Mouse (Mus musculus) neural tube, embryonic 11.5 days (tissue): ENCODE results near the gene Dennd4c. TPM values are rescaled to one million over a fixed set of nuclear protein-coding genes. Genes with fewer than 3 reads are reported as not detected.

Experiments used
- ATAC-seq: fragments of 200-750 bp; cut with Nextera tagmentation; 2 replicates; pipeline ENCODE4 v1.8.0; 2017; ENCODE audit warnings: moderate number of reproducible peaks, mild to moderate bottlenecking, moderate TSS enrichment, moderate library complexity; ENCODE audit not compliant: insufficient read depth, low FRiP score, low TSS enrichment
- DNase-seq: peaks from one replicate; pipeline ENCODE4 v3.0.0-alpha.2; 2015; ENCODE audit warnings: low spot score
- H3K27ac ChIP-seq: fragments of 300-500 bp; sonication (generic); 2 replicates; pipeline ENCODE4 v1.5.1; 2014; ENCODE audit warnings: low read depth, mild to moderate bottlenecking, low read length
- H3K27me3 ChIP-seq: fragments of 300-500 bp; sonication (generic); 2 replicates; pipeline ENCODE4 v1.6.1; 2014; ENCODE audit warnings: mild to moderate bottlenecking, low read length, mixed read lengths; ENCODE audit not compliant: control insufficient read depth, insufficient read depth
- H3K36me3 ChIP-seq: fragments of 300-500 bp; sonication (generic); 2 replicates; pipeline ENCODE4 v1.6.1; 2014; ENCODE audit warnings: mild to moderate bottlenecking, low read length, moderate library complexity, mixed read lengths; ENCODE audit not compliant: control insufficient read depth, insufficient read depth
- H3K4me1 ChIP-seq: fragments of 300-500 bp; sonication (generic); 2 replicates; pipeline ENCODE4 v1.6.1; 2014; ENCODE audit warnings: low read length, mixed read lengths; ENCODE audit not compliant: control insufficient read depth, insufficient read depth
- H3K4me2 ChIP-seq: fragments of 300-500 bp; sonication (generic); 2 replicates; pipeline ENCODE4 v1.6.1; 2014; ENCODE audit warnings: low read depth, mild to moderate bottlenecking, moderate library complexity
- H3K4me3 ChIP-seq: fragments of 300-500 bp; sonication (generic); 2 replicates; pipeline ENCODE4 v1.5.1; 2014; ENCODE audit warnings: low read depth, low read length
- H3K9ac ChIP-seq: fragments of 300-500 bp; sonication (generic); 2 replicates; pipeline ENCODE4 v1.6.1; 2014; ENCODE audit warnings: mild to moderate bottlenecking, low read length
- H3K9me3 ChIP-seq: fragments of 300-500 bp; sonication (generic); 2 replicates; pipeline ENCODE4 v1.6.1; 2016; ENCODE audit warnings: low read length; ENCODE audit not compliant: control insufficient read depth
- WGBS: fragments of 180-500 bp; shearing (Covaris S2); extraction: QIAGEN DNeasy Blood & Tissue Kit; methylation state at CpG from one replicate; pipeline ENCODE4 v1.1.7; 2014; 5-methylcytosine and 5-hydroxymethylcytosine counted together
- polyA plus RNA-seq: library from polyadenylated mRNA; unstranded; fragments of >200 nt; fragmentation: Nextera tagmentation; extraction: Ambion mirVana; gene quantifications from 2 replicates; pipeline ENCODE4 v1.2.1, GENCODE M21; 2014

The Dennd4c gene
- polyA plus RNA-seq, result 5.3 and 6.7 TPM in 2 replicates

DNA sequence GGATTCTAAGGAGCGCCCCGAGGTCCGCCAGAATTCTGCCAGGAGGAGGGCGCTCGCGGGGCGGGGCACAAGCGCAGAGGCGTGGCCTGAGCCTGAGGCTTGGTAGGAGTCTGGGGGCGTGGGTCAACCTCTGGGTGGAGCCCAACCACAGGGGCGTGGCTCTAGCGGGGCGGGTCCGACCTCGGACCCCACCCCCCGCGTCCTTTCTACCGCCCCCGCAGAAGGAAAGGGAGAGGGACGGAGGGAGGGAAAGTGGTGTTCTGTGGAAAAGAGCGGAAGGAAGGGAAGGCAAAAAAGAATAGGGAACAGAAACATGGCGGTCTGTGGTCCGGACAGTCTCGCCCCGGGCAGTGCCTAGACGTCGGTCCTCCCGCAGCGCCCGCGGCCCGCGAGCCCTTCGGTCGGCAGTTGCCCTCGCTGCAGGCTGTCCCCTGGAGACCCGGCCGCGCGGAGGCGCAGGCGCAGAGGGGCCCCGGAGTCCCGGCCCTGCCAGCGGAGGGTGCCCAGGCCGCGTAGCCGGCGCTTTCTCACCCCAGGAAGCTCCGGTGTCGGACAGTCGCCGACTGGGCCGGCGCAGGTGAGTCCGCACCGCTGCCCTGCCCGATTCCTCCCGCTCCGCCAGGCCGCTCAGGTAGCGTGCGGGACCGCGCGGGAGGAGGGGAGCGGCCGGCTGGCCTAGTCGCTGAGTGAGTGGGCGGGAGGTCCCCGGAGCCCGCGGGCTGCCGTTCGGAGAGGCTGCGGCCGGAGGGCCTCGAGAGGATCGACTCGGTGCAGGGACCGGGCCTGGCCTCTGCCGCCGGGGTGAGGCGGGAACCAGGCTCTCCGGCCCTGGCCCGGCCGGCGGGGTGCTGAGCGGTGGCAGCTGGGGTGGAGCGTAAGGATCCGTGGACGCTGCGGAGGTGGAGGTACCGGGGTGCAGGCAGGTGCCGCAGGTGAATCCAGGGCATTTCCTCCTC is at the start of gene Dennd4c:
Gene Dennd4c (plus strand): TSS at position 220 of the 956 bp plus-strand sequence.
- DNase-seq (peak; percentile 93), ATAC-seq (peak; percentile 96)
- peak within 1 kb of the TSS; percentile 78 for H3K27ac ChIP-seq
- peak within 1 kb of the TSS; percentile 93 for H3K9ac ChIP-seq
- H3K4me3 ChIP-seq, result peak within 1 kb of the TSS; percentile 96
- no peaks in the 10 kb centered on the region for H3K9me3 ChIP-seq
- H3K4me1 ChIP-seq, result peaks cover 3% of the 10 kb centered on the region; the same call in 1 of the 2 replicates
- no peaks in the 10 kb centered on the region for H3K27me3 ChIP-seq
- 0% methylated on average over 79 of the region's 95 CpGs for WGBS
- peak within 1 kb of the TSS; percentile 89 for H3K4me2 ChIP-seq
- no peaks in the 10 kb centered on the region for H3K36me3 ChIP-seq

DNA sequence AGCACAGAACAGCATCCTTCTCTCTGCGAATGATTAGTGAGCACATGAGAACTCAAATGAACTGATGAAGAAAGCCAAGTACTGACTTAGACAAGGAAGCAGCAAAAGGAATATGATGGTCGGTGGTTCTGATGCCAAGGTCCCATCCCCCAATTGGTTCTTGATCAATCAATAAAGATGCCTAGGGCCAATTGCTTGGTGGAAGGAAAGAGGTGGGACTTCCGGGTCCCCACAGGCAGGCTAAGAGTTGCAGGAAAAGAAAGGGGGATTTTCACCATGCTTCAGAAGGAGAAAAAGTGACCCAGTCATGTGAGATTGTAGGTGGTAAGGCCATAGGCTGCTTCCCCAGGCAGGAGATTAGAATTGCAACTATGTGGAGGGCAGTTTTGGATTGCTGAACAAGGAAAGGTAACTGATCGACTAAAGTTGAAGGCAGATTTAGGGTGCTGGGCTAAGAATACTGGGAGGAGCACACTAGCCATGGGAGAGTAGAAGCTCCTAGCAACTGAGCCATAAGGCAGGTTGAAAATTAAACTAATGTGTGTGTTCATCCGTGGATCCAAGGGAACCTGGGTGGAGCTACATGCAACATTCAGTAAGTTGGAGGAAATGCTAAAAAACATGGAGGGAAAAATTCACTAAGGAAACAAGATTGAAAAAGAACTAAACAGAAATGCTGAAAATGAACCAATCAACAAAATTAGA is 49.0 kb upstream of the Dennd4c start:
- 78% methylated on average over 5 of the region's 5 CpGs for WGBS

GRCm38 (mm10) chr4:86708801-86709200 is 39.6 kb upstream of the Dennd4c start:
- H3K9me3 ChIP-seq, result no peaks in the 10 kb centered on the region
- no peaks in the 10 kb centered on the region for H3K27me3 ChIP-seq
- no peak overlapping the region for H3K9ac ChIP-seq
- 30% methylated on average over 1 of the region's 1 CpGs for WGBS
- no peak for ATAC-seq
- no peak overlapping the region for H3K4me3 ChIP-seq
- no peak for DNase-seq
- H3K4me2 ChIP-seq, result no peak overlapping the region
- H3K4me1 ChIP-seq, result no peaks in the 10 kb centered on the region
- no peaks in the 10 kb centered on the region for H3K36me3 ChIP-seq
- H3K27ac ChIP-seq, result no peak overlapping the region

More for the DNA sequence above, 49.0 kb upstream of the Dennd4c start:
- no peak overlapping the region for H3K27ac ChIP-seq
- H3K27me3 ChIP-seq, result no peaks in the 10 kb centered on the region
- H3K4me2 ChIP-seq, result no peak overlapping the region
- DNase-seq, result no peak
- H3K4me1 ChIP-seq, result no peaks in the 10 kb centered on the region
- H3K4me3 ChIP-seq, result no peak overlapping the region
- no peaks in the 10 kb centered on the region for H3K9me3 ChIP-seq
- no peak for ATAC-seq
- no peaks in the 10 kb centered on the region for H3K36me3 ChIP-seq
- H3K9ac ChIP-seq, result no peak overlapping the region

DNA sequence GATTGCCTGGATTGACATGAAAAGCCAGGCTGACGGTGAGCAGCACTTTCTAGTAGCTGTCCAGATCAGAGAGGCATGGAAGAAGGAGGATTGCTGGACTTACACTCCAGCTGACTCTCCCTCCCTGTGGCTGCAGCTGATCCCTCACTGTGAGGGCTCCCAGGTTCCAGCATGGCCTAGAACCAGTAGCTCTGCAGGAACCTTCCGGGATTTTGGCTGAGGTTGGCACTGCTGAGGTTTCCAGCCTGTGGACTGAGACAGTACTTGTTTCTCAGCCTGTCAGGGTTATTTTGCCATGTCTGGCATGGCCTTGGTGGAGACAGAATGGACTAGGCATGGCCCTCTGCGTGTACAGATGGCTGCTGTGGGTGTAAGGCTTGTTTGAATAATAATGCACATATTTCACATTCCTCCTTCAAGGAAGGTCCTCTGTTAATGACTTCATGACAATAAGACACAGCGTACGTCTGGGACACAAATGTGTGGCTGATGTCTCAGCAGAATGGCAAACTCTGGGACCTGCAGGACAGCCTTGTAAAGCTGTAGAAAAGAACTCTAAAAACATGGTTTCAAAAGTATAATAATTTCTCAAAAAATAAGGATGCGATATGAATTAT is 38.2 kb upstream of the Dennd4c start:
- 71% methylated on average over 6 of the region's 6 CpGs for WGBS

GRCm38 (mm10) chr4:86710666-86711215 is 37.6 kb upstream of the Dennd4c start:
- Histone ChIP-seq H3K27ac (no peak overlapping the region), H3K9me3 (no peaks in the 10 kb centered on the region), H3K4me3 (no peak overlapping the region), H3K36me3 (no peaks in the 10 kb centered on the region), H3K4me1 (no peaks in the 10 kb centered on the region), H3K4me2 (no peak overlapping the region), H3K27me3 (no peaks in the 10 kb centered on the region), H3K9ac (no peak overlapping the region)
- ATAC-seq (no peak), DNase-seq (no peak)
- WGBS, result 79% methylated on average over 4 of the region's 4 CpGs

More for the DNA sequence above, 38.2 kb upstream of the Dennd4c start:
- no peak overlapping the region for H3K27ac ChIP-seq
- H3K36me3 ChIP-seq, result no peaks in the 10 kb centered on the region
- no peaks in the 10 kb centered on the region for H3K4me1 ChIP-seq
- no peaks in the 10 kb centered on the region for H3K27me3 ChIP-seq
- ATAC-seq (no peak), DNase-seq (no peak)
- no peak overlapping the region for H3K9ac ChIP-seq
- no peak overlapping the region for H3K4me2 ChIP-seq
- H3K9me3 ChIP-seq, result no peaks in the 10 kb centered on the region
- H3K4me3 ChIP-seq, result no peak overlapping the region

DNA sequence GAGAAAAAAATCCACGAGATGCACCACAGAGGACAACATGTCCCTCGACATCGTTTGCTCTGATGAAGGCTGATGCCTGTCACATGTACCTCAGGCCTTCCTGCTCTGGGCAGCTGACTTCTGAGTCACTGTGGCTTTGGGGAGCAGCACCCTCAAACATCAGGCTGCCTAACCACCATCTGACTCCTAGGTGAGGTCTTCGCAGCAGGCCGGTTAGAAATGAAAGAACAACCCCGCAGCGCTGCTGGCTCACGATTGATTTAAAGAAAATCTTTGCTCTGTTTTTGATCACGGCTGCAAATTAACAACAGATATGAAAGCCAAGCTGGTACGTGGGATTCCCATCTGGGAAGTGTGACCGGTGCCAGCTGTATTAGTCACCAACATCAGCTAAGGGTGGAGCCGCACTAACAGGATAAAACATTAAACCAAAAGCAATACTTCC is 35.6 kb upstream of the Dennd4c start:
- DNase-seq (no peak), ATAC-seq (no peak)
- Histone ChIP-seq H3K27ac (no peak overlapping the region), H3K9me3 (no peaks in the 10 kb centered on the region), H3K4me2 (no peak overlapping the region), H3K27me3 (no peaks in the 10 kb centered on the region), H3K4me3 (no peak overlapping the region), H3K4me1 (no peaks in the 10 kb centered on the region), H3K36me3 (no peaks in the 10 kb centered on the region), H3K9ac (no peak overlapping the region)
- WGBS, result 88% methylated on average over 12 of the region's 12 CpGs

DNA sequence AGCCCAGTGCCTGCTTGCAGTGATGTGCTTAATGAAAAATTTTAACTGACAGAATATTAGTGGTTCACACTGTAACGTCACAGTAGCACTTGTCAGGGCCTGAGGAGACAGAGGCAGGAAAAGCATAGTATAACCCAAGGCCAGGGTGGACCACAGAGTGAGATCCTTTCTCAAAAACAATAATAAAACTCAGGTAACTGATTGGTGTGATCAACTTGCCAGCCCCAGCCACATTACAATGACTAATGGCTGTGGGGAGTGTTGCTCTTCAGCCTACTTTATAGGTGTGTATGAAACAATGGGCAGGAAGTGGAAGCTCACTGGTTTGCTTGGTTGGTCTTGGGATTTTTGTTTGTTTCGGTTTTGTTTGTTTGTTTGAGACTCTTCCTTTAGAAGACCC is 34.8 kb upstream of the Dennd4c start:
- Histone ChIP-seq H3K36me3 (no peaks in the 10 kb centered on the region), H3K4me3 (no peak overlapping the region), H3K4me2 (no peak overlapping the region), H3K9me3 (no peaks in the 10 kb centered on the region), H3K27me3 (no peaks in the 10 kb centered on the region), H3K9ac (no peak overlapping the region), H3K4me1 (no peaks in the 10 kb centered on the region), H3K27ac (no peak overlapping the region)
- DNase-seq, result no peak
- 76% methylated on average over 2 of the region's 2 CpGs for WGBS
- ATAC-seq, result no peak

GRCm38 (mm10) chr4:86715341-86715740 is 33.0 kb upstream of the Dennd4c start:
- WGBS, result 96% methylated on average over 1 of the region's 1 CpGs
- Histone ChIP-seq H3K36me3 (no peaks in the 10 kb centered on the region), H3K4me3 (no peak overlapping the region), H3K4me2 (no peak overlapping the region), H3K9me3 (no peaks in the 10 kb centered on the region), H3K27ac (no peak overlapping the region), H3K4me1 (no peaks in the 10 kb centered on the region), H3K9ac (no peak overlapping the region), H3K27me3 (no peaks in the 10 kb centered on the region)
- ATAC-seq (no peak), DNase-seq (no peak)
